Mouse (Mus musculus) ES-CJ7 (cell line): ENCODE measurements around the gene Olfr1262.

ENCODE experiments used
- DNase-seq: peaks from one replicate; pipeline ENCODE4 v3.0.0; 2011; ENCODE audit warnings: low read depth, low spot score

The Olfr1262 gene

DNA sequence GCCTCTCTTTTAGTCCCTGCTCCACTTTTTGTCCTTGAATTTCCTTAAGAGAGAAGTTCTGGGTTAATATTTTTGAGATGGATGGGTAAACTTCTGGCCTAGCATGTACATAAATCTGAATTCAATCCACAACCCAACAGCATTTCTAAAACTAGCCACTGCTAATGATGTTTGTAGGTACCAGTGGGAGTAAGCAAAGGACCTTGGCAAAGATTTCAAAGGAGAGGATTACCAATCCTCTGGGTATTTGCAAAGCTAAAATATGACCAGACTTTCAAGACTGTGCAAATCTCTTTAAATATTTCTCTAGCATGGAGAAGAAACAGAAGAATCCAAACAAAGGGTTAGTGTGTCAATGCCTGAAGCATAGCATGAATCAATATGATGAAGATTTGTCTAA is at the start of gene Olfr1262:
TSS of gene Olfr1262 (plus strand) at position 301 of the 400 bp plus-strand sequence.
- DNase-seq: no peak

DNA sequence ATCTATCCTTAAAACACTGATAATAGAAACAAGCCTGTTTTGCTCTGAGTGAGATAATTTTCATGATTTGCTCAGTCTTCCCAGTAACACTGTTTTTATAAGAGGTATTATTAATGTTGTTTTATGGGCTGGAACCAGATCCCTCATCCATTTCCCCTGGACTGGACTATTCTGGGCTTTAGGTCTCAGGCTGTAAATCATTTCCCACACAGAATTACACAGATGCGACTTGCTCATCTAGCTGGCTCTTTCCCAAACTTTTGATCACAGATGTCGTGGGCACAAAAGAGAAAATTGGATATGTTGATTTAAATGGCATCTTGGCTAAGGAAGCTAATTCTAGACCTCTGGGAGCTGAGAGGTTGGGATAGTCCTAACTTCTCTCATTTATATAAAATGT is 25.8 kb upstream of the Olfr1262 start, which contains the start of gene Olfr1260:
TSS of gene Olfr1260 (plus strand) at position 157 of the 400 bp plus-strand sequence.
- no peak for DNase-seq

DNA sequence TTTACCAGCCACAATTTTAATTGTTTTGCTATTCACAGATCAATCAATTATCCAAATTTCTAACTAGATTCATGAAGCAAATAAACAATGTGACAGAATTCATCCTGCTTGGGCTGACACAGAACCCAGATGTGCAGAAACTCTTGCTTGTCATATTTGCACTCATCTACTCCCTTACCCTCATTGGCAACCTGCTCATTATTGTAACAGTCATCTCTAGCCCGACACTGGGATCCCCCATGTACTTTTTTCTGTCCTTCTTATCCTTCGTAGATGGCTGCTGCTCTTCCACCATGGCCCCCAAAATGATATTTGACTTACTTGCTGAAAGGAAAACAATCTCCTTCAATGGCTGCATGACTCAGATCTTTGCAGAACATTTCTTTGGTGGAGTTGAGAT is 22.2 kb upstream of the Olfr1262 start:
- no peak for DNase-seq

DNA sequence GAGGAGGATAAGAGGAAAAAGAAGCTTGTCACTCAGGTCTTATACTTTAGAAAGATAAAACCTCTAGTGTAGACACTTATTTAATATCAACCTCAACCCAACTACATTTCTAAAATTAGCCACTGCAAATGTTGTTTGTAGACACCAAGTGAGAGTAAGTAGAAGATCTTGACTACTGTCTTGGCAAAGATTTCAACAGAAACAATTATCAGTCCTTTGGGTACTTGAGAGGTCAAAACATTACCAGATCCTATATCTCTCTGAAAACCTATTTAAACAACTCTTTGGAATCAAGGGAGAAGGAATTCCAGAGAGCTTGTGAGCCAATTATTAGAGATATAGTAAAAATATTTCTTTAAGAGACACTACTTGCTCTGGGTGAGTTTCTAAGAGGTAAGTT is 9.0 kb upstream of the Olfr1262 start, which contains the start of gene Olfr1261:
TSS of gene Olfr1261 (plus strand) at position 301 of the 400 bp plus-strand sequence.
- DNase-seq: no peak

DNA sequence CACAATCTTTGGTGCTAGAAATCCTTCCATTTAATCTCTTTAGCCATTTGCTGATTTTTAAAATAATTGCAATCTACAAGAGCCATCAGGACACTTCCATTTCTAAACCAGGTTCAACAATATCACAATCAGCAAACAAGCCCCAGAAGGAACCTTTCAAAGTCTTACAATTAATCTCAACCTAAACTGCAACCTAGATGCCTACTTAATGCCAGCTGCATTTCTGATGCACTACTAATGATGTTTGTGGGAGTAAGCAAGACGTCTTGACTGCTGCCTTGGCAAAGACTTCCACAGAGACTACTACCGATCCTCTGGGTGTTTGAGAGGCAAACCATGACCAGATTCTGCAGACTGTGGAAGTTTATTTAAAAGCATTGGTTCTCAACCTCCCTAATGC is 11.9 kb downstream of the Olfr1262 start, which contains the start of gene Olfr1263:
TSS of gene Olfr1263 (plus strand) at position 301 of the 400 bp plus-strand sequence.
- DNase-seq: no peak

DNA sequence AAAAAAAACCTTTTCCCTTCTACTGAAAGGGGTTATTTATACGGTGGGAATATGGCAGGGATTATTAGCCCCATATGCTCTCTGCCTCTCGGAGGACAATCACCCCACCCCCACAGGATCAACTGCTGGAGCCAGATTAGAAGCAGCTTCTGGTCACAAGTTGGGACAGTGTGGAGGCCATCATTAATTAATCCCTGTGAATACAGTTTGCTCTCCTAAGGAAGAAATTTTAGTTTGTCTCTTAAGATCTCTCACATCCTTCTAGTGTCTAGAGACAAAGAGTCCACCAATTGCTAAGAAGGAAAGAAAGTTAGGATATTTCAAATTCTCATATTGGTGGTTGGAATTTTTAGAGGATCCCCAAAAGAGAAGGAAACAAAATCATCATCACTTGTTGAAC is 25.5 kb downstream of the Olfr1262 start, which contains the start of gene Olfr1264:
TSS of gene Olfr1264 (minus strand) at position 101 of the 400 bp plus-strand sequence.
- DNase-seq: no peak

DNA sequence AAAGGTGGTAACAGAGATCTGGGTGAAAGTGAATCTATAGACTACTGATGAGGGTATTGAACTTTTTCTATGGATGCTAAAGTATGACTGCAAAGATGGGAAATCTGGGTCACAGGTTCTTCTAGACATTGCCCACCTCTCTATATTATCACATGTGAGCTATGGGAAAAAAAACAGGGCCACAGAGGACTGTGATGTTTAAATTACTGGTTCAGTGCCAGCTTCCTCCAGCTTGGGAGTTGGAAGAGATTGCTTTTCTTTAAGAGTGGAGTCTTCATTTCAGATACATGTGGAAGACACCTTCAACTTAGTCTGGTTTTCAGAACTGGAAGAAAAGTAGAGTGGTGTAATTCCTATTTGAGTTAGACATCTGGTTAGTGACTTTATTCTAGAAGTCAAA is 35.1 kb downstream of the Olfr1262 start, which contains the start of gene Olfr1265:
TSS of gene Olfr1265 (plus strand) at position 301 of the 400 bp plus-strand sequence.
- DNase-seq: no peak
